In genomic region chr11:55423756-55424155, GRCm38 (mm10) we compare ENCODE assay signal across 8 mouse cellular contexts. TPM values are rescaled to one million over a fixed set of nuclear protein-coding genes. Genes with fewer than 3 reads are reported as not detected.
A peak's percentile ranks its signal among the peaks of the same experiment; 100 is the strongest.
DNase-seq lines count a peak whose midpoint lies in the region; ATAC-seq and TF ChIP-seq lines count a peak whose summit lies in the region.

No protein-coding gene starts in this region.

- TF ChIP-seq RAD21 in CH12.LX (IDR thresholded peaks at IDR 0.05; ENCODE audit: low read depth, low read length): no peak

- H3K9me3 ChIP-seq in heart, embryonic 10.5 days: no peaks in the 10 kb centered on the region
- no peaks in the 10 kb centered on the region for H3K9me3 ChIP-seq in CH12.LX (replicated peaks; ENCODE audit: low read length)
- no peaks in the 10 kb centered on the region for H3K9me3 ChIP-seq in heart, embryonic 15.5 days (replicated peaks)
- no peaks in the 10 kb centered on the region for H3K9me3 ChIP-seq in midbrain, embryonic 10.5 days (replicated peaks)

- dilution Hi-C loops in CH12.LX (cut with MboI; ENCODE audit: extremely low pct_ligation_motif_present, extremely low pct_unique_long_range_greater_than_20kb, low sequenced_read_pairs): no loop called here

- H3K4me3 ChIP-seq in heart, embryonic 10.5 days: no peak overlapping the region
- no peak overlapping the region for H3K4me3 ChIP-seq in CH12.LX (replicated peaks in 1 of 3; ENCODE audit: low read depth in 2 of 3, low read length in 2 of 3, poor library complexity in 1 of 3)
- H3K4me3 ChIP-seq in heart, embryonic 15.5 days: no peak overlapping the region
- no peak overlapping the region for H3K4me3 ChIP-seq in midbrain, embryonic 10.5 days

- DNase-seq in heart, embryonic 10.5 days (ENCODE audit: low spot score): peak; percentile 87
- DNase-seq in heart, adult 18-20 months: no peak
- peak; percentile 31 for DNase-seq in CH12.LX (ENCODE audit: extremely low read depth)
- peak; percentile 89 to 91 for DNase-seq in cerebellum, postnatal 10 days
- peak; percentile 29 for DNase-seq in midbrain, embryonic 10.5 days (ENCODE audit: low spot score)
- DNase-seq in spleen, adult 12 weeks (ENCODE audit: low spot score): no peak
- DNase-seq in spleen, postnatal 4 days (ENCODE audit: low spot score in 2 of 2): no peak

- no peaks in the 10 kb centered on the region for H3K27me3 ChIP-seq in heart, embryonic 10.5 days (ENCODE audit: insufficient read depth, poor library complexity, severe bottlenecking)
- peaks cover 33% of the 10 kb centered on the region for H3K27me3 ChIP-seq in CH12.LX (replicated peaks)
- no peaks in the 10 kb centered on the region for H3K27me3 ChIP-seq in heart, embryonic 15.5 days
- H3K27me3 ChIP-seq in midbrain, embryonic 10.5 days (ENCODE audit: low read depth, poor library complexity, severe bottlenecking): no peaks in the 10 kb centered on the region

- no peak for TF ChIP-seq CTCF in CH12.LX (conservative IDR thresholded peaks at IDR 0.05 in 1 of 2, IDR thresholded peaks at IDR 0.05 in 1 of 2; ENCODE audit: low read depth in 2 of 2, low read length in 2 of 2)

- in situ Hi-C loops in CH12.LX (cut with MboI; ENCODE audit: low pct_ligation_motif_present, low pct_unique_long_range_greater_than_20kb, low sequenced_read_pairs): no loop called here

- no peak for ATAC-seq in heart, embryonic 15.5 days (replicated peaks; ENCODE audit: insufficient number of reproducible peaks, insufficient read depth, low FRiP score, low read depth)

- peak overlapping the region; percentile 81 for H3K27ac ChIP-seq in heart, embryonic 10.5 days
- H3K27ac ChIP-seq in CH12.LX (ENCODE audit: insufficient read depth, low read depth): no peak overlapping the region
- H3K27ac ChIP-seq in heart, embryonic 15.5 days: peak overlapping the region; percentile 77
- H3K27ac ChIP-seq in midbrain, embryonic 10.5 days (replicated peaks): peak overlapping the region; percentile 75

- peaks cover 63% of the 10 kb centered on the region for H3K4me1 ChIP-seq in heart, embryonic 10.5 days
- peaks cover 5 to 11% of the 10 kb centered on the region in 2 experiments for H3K4me1 ChIP-seq in CH12.LX (ENCODE audit: control insufficient read depth in 1 of 2, insufficient read depth in 2 of 2)
- H3K4me1 ChIP-seq in heart, embryonic 15.5 days (replicated peaks): peaks cover 52% of the 10 kb centered on the region
- peaks cover 68% of the 10 kb centered on the region for H3K4me1 ChIP-seq in midbrain, embryonic 10.5 days

- TF ChIP-seq EP300 in CH12.LX (IDR thresholded peaks at IDR 0.05; ENCODE audit: low read length): no peak

- H3K4me2 ChIP-seq in CH12.LX (ENCODE audit: insufficient read depth, low read depth, poor library complexity, severe bottlenecking): no peak overlapping the region
- H3K4me2 ChIP-seq in heart, embryonic 15.5 days: no peak overlapping the region

- no peak for TF ChIP-seq POLR2A in CH12.LX (IDR thresholded peaks at IDR 0.05; ENCODE audit: low read depth, low read length)

- 23% methylated on average over 4 of the region's 4 CpGs for WGBS in heart, embryonic 10.5 days
- WGBS in heart, embryonic 15.5 days: 18% methylated on average over 4 of the region's 4 CpGs
- WGBS in midbrain, embryonic 10.5 days: 71% methylated on average over 4 of the region's 4 CpGs

- H3K36me3 ChIP-seq in heart, embryonic 10.5 days: no peaks in the 10 kb centered on the region
- H3K36me3 ChIP-seq in CH12.LX (replicated peaks in 1 of 2; ENCODE audit: control insufficient read depth in 1 of 2, insufficient read depth in 1 of 2, low read length in 1 of 2): no peaks in the 10 kb centered on the region
- H3K36me3 ChIP-seq in heart, embryonic 15.5 days: no peaks in the 10 kb centered on the region
- no peaks in the 10 kb centered on the region for H3K36me3 ChIP-seq in midbrain, embryonic 10.5 days

- no peaks in the 10 kb centered on the region for H3K79me2 ChIP-seq in CH12.LX (replicated peaks; ENCODE audit: control insufficient read depth, extremely low read depth, insufficient read depth, poor library complexity, severe bottlenecking)

- H3K9ac ChIP-seq in CH12.LX (ENCODE audit: insufficient read depth, low read depth): no peak overlapping the region
- no peak overlapping the region for H3K9ac ChIP-seq in heart, embryonic 15.5 days

TF ChIP-seq in CH12.LX, 34 proteins besides CTCF, POLR2A, EP300 and RAD21:
- TF ChIP-seq USF2 (conservative IDR thresholded peaks at IDR 0.05; ENCODE audit: low read depth, low read length) (no peak), CHD2 (IDR thresholded peaks at IDR 0.05; ENCODE audit: low read length) (no peak), NELFE (IDR thresholded peaks at IDR 0.05; ENCODE audit: low read depth, low read length) (no peak), GABPA (IDR thresholded peaks at IDR 0.05; ENCODE audit: insufficient replicate concordance, low read depth, low read length) (no peak), ELF1 (IDR thresholded peaks at IDR 0.05; ENCODE audit: low read depth, low read length) (no peak), MEF2A (IDR thresholded peaks at IDR 0.05; ENCODE audit: borderline replicate concordance, low read depth, low read length) (no peak), IRF4 (IDR thresholded peaks at IDR 0.05; ENCODE audit: low read depth, low read length) (no peak), HCFC1 (IDR thresholded peaks at IDR 0.05; ENCODE audit: low read depth, low read length) (no peak), POLR2AphosphoS2 (IDR thresholded peaks at IDR 0.05; ENCODE audit: low read depth, low read length) (no peak), TCF12 (IDR thresholded peaks at IDR 0.05; ENCODE audit: low read depth, low read length) (no peak), TBP (conservative IDR thresholded peaks at IDR 0.05; ENCODE audit: low read depth, low read length) (no peak), MAFK (IDR thresholded peaks at IDR 0.05; ENCODE audit: insufficient replicate concordance, low read length) (no peak), ZMIZ1 (IDR thresholded peaks at IDR 0.05; ENCODE audit: low read depth, low read length) (no peak), BHLHE40 (IDR thresholded peaks at IDR 0.05; ENCODE audit: low read depth, low read length) (no peak), PAX5 (IDR thresholded peaks at IDR 0.05; ENCODE audit: low read length) (no peak), ZC3H11A (IDR thresholded peaks at IDR 0.05; ENCODE audit: low read depth, low read length) (no peak), UBTF (IDR thresholded peaks at IDR 0.05; ENCODE audit: low read depth, low read length) (no peak), SMC3 (IDR thresholded peaks at IDR 0.05; ENCODE audit: low read depth, low read length) (no peak), MYC (IDR thresholded peaks at IDR 0.05; ENCODE audit: low read depth, low read length) (no peak), KAT2A (IDR thresholded peaks at IDR 0.05; ENCODE audit: insufficient replicate concordance, low read length) (no peak)

RNA-seq across cellular contexts. Expression of gene Sparc, which starts 0.8 kb away (rescaled TPM):
- polyA plus RNA-seq in heart, embryonic 10.5 days (2016; fragmentation: Nextera tagmentation; extraction: Ambion mirVana): 995 and 1,097 TPM in 2 replicates
- 100 to 1,000 TPM; 264 to 308 TPM for total RNA-seq in heart, adult 18-20 months (2021)
- total RNA-seq in CH12.LX (2012; rRNA removed) (0.13 and 0.34 TPM in 2 replicates), CH12.LX (2014; rRNA removed) (not detected in 2 replicates)
- polyA plus RNA-seq in CH12.LX (2012; ENCODE audit: insufficient read length, low read depth): 0.40 and 0.57 TPM in 2 replicates
- 1,914 and 2,149 TPM in 2 replicates for polyA plus RNA-seq in heart, embryonic 15.5 days (2015; fragmentation: Nextera tagmentation; extraction: Ambion mirVana)
- polyA plus RNA-seq in midbrain, embryonic 10.5 days (2016; fragmentation: Nextera tagmentation; extraction: Ambion mirVana): 333 and 416 TPM in 2 replicates

RNA-seq across cellular contexts. Expression of gene Atox1, which starts 37.3 kb away (rescaled TPM):
- polyA plus RNA-seq in heart, embryonic 10.5 days (2016; fragmentation: Nextera tagmentation; extraction: Ambion mirVana): 269 and 273 TPM in 2 replicates
- total RNA-seq in heart, adult 18-20 months (2021): 100 to 1,000 TPM in 1 of 2 experiments, 10 to 100 TPM in 1; 98.7 to 104 TPM
- total RNA-seq in CH12.LX (2012; rRNA removed) (445 and 523 TPM in 2 replicates), CH12.LX (2014; rRNA removed) (382 and 398 TPM in 2 replicates)
- 242 and 264 TPM in 2 replicates for polyA plus RNA-seq in CH12.LX (2012; ENCODE audit: insufficient read length, low read depth)
- 252 and 260 TPM in 2 replicates for polyA plus RNA-seq in heart, embryonic 15.5 days (2015; fragmentation: Nextera tagmentation; extraction: Ambion mirVana)
- 229 and 231 TPM in 2 replicates for polyA plus RNA-seq in midbrain, embryonic 10.5 days (2016; fragmentation: Nextera tagmentation; extraction: Ambion mirVana)

RNA-seq across cellular contexts. Expression of gene G3bp1, which starts 45.7 kb away (rescaled TPM):
- polyA plus RNA-seq in heart, embryonic 10.5 days (2016; fragmentation: Nextera tagmentation; extraction: Ambion mirVana): 164 and 188 TPM in 2 replicates
- total RNA-seq in heart, adult 18-20 months (2021): 10 to 100 TPM; 40.5 to 41.3 TPM
- 145 and 182 TPM in 2 replicates for total RNA-seq in CH12.LX (2012; rRNA removed)
- 183 and 188 TPM in 2 replicates for total RNA-seq in CH12.LX (2014; rRNA removed)
- polyA plus RNA-seq in CH12.LX (2012; ENCODE audit: insufficient read length, low read depth): 202 and 233 TPM in 2 replicates
- polyA plus RNA-seq in heart, embryonic 15.5 days (2015; fragmentation: Nextera tagmentation; extraction: Ambion mirVana): 94.4 and 105 TPM in 2 replicates
- polyA plus RNA-seq in midbrain, embryonic 10.5 days (2016; fragmentation: Nextera tagmentation; extraction: Ambion mirVana): 258 and 281 TPM in 2 replicates

Comparison
In these comparisons a context has a peak if more than half of its experiments do, and no peak if none do; other contexts are left out.
1. DNase-seq: peak in heart, embryonic 10.5 days (single experiment), CH12.LX (single experiment), cerebellum, postnatal 10 days (2 of 2) and midbrain, embryonic 10.5 days (single experiment); none in heart, adult 18-20 months (0 of 2), spleen, adult 12 weeks (single experiment) and spleen, postnatal 4 days (0 of 2).
2. RNA of gene Sparc, which starts 0.8 kb away (polyA plus RNA-seq): 1,914 to 2,149 TPM in heart, embryonic 15.5 days, 995 to 1,097 TPM in heart, embryonic 10.5 days and 333 to 416 TPM in midbrain, embryonic 10.5 days; 0.40 to 0.57 TPM in CH12.LX; every median in the first group is over 100 times any median in the second.